Comparison of ENCODE assay signal across 18 mouse cellular contexts in genomic region chr14:100366234-100366864, GRCm38 (mm10).
DNase-seq lines count a peak whose midpoint lies in the region; ATAC-seq and TF ChIP-seq lines count a peak whose summit lies in the region.
"Had no signal": no experiment of that assay in that cellular context is flagged by ENCODE, and none has a peak within 500 bp of the region (broad histone marks: within the 10 kb centered on the region; RNA-seq: fewer than 3 reads in every experiment).

No protein-coding gene starts in this region.

- no peaks in the 10 kb centered on the region for H3K27me3 ChIP-seq in midbrain, embryonic 11.5 days (ENCODE audit: control insufficient read depth, insufficient read depth, low read length)
- H3K27me3 ChIP-seq in midbrain, embryonic 16.5 days (ENCODE audit: control insufficient read depth, insufficient read depth, low read depth, low read length): no peaks in the 10 kb centered on the region
- no peaks in the 10 kb centered on the region for H3K27me3 ChIP-seq in embryonic facial prominence, embryonic 15.5 days
- no peaks in the 10 kb centered on the region for H3K27me3 ChIP-seq in stomach, postnatal 0 days (ENCODE audit: control insufficient read depth, insufficient read depth, low read length)
- H3K27me3 ChIP-seq: heart, embryonic 13.5 days; limb, embryonic 12.5 days; liver, embryonic 15.5 days; neural tube, embryonic 15.5 days had no signal

- no peak overlapping the region for H3K4me3 ChIP-seq in midbrain, embryonic 11.5 days (ENCODE audit: low read depth, low read length)
- no peak overlapping the region for H3K4me3 ChIP-seq in midbrain, embryonic 16.5 days (ENCODE audit: low read depth, low read length)
- H3K4me3 ChIP-seq in embryonic facial prominence, embryonic 15.5 days (replicated peaks): no peak overlapping the region
- no peak overlapping the region for H3K4me3 ChIP-seq in stomach, postnatal 0 days (ENCODE audit: low read depth, low read length)
- H3K4me3 ChIP-seq: heart, embryonic 13.5 days; limb, embryonic 12.5 days; liver, embryonic 15.5 days; neural tube, embryonic 15.5 days had no signal

- H3K4me1 ChIP-seq in midbrain, embryonic 11.5 days (ENCODE audit: control insufficient read depth, insufficient read depth, low read length): no peaks in the 10 kb centered on the region
- no peaks in the 10 kb centered on the region for H3K4me1 ChIP-seq in midbrain, embryonic 16.5 days (ENCODE audit: control insufficient read depth, insufficient read depth, low read length)
- no peaks in the 10 kb centered on the region for H3K4me1 ChIP-seq in embryonic facial prominence, embryonic 15.5 days
- no peaks in the 10 kb centered on the region for H3K4me1 ChIP-seq in stomach, postnatal 0 days (replicated peaks; ENCODE audit: control insufficient read depth, insufficient read depth)
- H3K4me1 ChIP-seq: heart, embryonic 13.5 days; liver, embryonic 15.5 days; neural tube, embryonic 15.5 days had no signal

- no peaks in the 10 kb centered on the region for H3K36me3 ChIP-seq in midbrain, embryonic 11.5 days (ENCODE audit: control insufficient read depth, insufficient read depth, low read length)
- no peaks in the 10 kb centered on the region for H3K36me3 ChIP-seq in midbrain, embryonic 16.5 days (ENCODE audit: control insufficient read depth, insufficient read depth, low read length)
- H3K36me3 ChIP-seq in embryonic facial prominence, embryonic 15.5 days: no peaks in the 10 kb centered on the region
- H3K36me3 ChIP-seq in stomach, postnatal 0 days (ENCODE audit: control insufficient read depth, insufficient read depth, low read length): no peaks in the 10 kb centered on the region
- H3K36me3 ChIP-seq: heart, embryonic 13.5 days; limb, embryonic 12.5 days; liver, embryonic 15.5 days; neural tube, embryonic 15.5 days had no signal

- TF ChIP-seq CTCF in stomach, postnatal 0 days (IDR thresholded peaks at IDR 0.05; ENCODE audit: low read depth): no peak

- H3K4me2 ChIP-seq in midbrain, embryonic 11.5 days: no peak overlapping the region
- H3K4me2 ChIP-seq in midbrain, embryonic 16.5 days (ENCODE audit: low read length): no peak overlapping the region
- 0 out of 2 replicates have a peak overlapping the region, but pooled peaks have one; percentile 11 for H3K4me2 ChIP-seq in embryonic facial prominence, embryonic 15.5 days (replicated peaks)
- no peak overlapping the region for H3K4me2 ChIP-seq in stomach, postnatal 0 days (replicated peaks; ENCODE audit: low read depth)
- H3K4me2 ChIP-seq: heart, embryonic 13.5 days; limb, embryonic 12.5 days; liver, embryonic 15.5 days; neural tube, embryonic 15.5 days had no signal

- ATAC-seq in frontal cortex, adult (ENCODE audit: low TSS enrichment): peak; percentile 44; the same call in 1 of the 2 replicates
- ATAC-seq in midbrain, embryonic 11.5 days (ENCODE audit: low FRiP score): no peak
- ATAC-seq in midbrain, embryonic 16.5 days: no peak
- peak; percentile 69; the same call in 1 of the 2 replicates for ATAC-seq in embryonic facial prominence, embryonic 15.5 days (ENCODE audit: insufficient number of reproducible peaks, low FRiP score, low TSS enrichment, low read depth)
- peak; percentile 73 for ATAC-seq in megakaryocyte-erythroid progenitor cell, adult 5-6 weeks (replicated peaks; ENCODE audit: low FRiP score, low TSS enrichment, poor library complexity, severe bottlenecking)
- no peak for ATAC-seq in stomach, postnatal 0 days (ENCODE audit: low FRiP score, low TSS enrichment)
- ATAC-seq: intestine, postnatal 0 days; lung, postnatal 0 days had no signal

- DNase-seq in frontal cortex, postnatal 25 days (ENCODE audit: low spot score in 2 of 2): no peak
- DNase-seq in midbrain, embryonic 11.5 days (ENCODE audit: low spot score, missing footprints): peak; percentile 12
- no peak for DNase-seq in stomach, postnatal 0 days (ENCODE audit: low spot score)
- DNase-seq: adrenal gland, adult 2 months; cerebellum, adult 11 months; heart, postnatal 4 days; right cerebral cortex, postnatal 25 days; thymus, postnatal 25 days had no signal

- H3K27ac ChIP-seq in midbrain, embryonic 11.5 days (ENCODE audit: low read depth, low read length): no peak overlapping the region
- no peak overlapping the region for H3K27ac ChIP-seq in midbrain, embryonic 16.5 days (ENCODE audit: low read length)
- peak overlapping the region; percentile 31; the same call in 1 of the 2 replicates for H3K27ac ChIP-seq in embryonic facial prominence, embryonic 15.5 days (replicated peaks)
- H3K27ac ChIP-seq in stomach, postnatal 0 days (replicated peaks): no peak overlapping the region
- H3K27ac ChIP-seq: heart, embryonic 13.5 days; limb, embryonic 12.5 days; liver, embryonic 15.5 days; neural tube, embryonic 15.5 days had no signal

- no peak for TF ChIP-seq EP300 in stomach, postnatal 0 days (optimal IDR thresholded peaks at IDR 0.05)

- 86% methylated on average over 5 of the region's 5 CpGs for WGBS in midbrain, embryonic 11.5 days
- WGBS in midbrain, embryonic 16.5 days: 75% methylated on average over 5 of the region's 5 CpGs
- 31% methylated on average over 5 of the region's 5 CpGs for WGBS in embryonic facial prominence, embryonic 15.5 days
- 50% methylated on average over 5 of the region's 5 CpGs for WGBS in stomach, postnatal 0 days

- H3K9me3 ChIP-seq in midbrain, embryonic 11.5 days (ENCODE audit: control insufficient read depth, low read length): no peaks in the 10 kb centered on the region
- H3K9me3 ChIP-seq in midbrain, embryonic 16.5 days (replicated peaks; ENCODE audit: control insufficient read depth, low read length, poor library complexity, severe bottlenecking): no peaks in the 10 kb centered on the region
- H3K9me3 ChIP-seq in embryonic facial prominence, embryonic 15.5 days (replicated peaks): no peaks in the 10 kb centered on the region
- no peaks in the 10 kb centered on the region for H3K9me3 ChIP-seq in stomach, postnatal 0 days (ENCODE audit: control insufficient read depth, low read length)
- H3K9me3 ChIP-seq: heart, embryonic 13.5 days; limb, embryonic 12.5 days; liver, embryonic 15.5 days; neural tube, embryonic 15.5 days had no signal

- no peak overlapping the region for H3K9ac ChIP-seq in midbrain, embryonic 11.5 days (ENCODE audit: low read length)
- no peak overlapping the region for H3K9ac ChIP-seq in midbrain, embryonic 16.5 days (ENCODE audit: low read depth, low read length)
- H3K9ac ChIP-seq in embryonic facial prominence, embryonic 15.5 days: no peak overlapping the region
- H3K9ac ChIP-seq in stomach, postnatal 0 days (ENCODE audit: low read length): no peak overlapping the region
- H3K9ac ChIP-seq: heart, embryonic 13.5 days; limb, embryonic 12.5 days; liver, embryonic 15.5 days; neural tube, embryonic 15.5 days had no signal

Comparison
In these comparisons a context has a peak if more than half of its experiments do, and no peak if none do; other contexts are left out.
1. ATAC-seq: peak in frontal cortex, adult (single experiment), embryonic facial prominence, embryonic 15.5 days (single experiment) and megakaryocyte-erythroid progenitor cell, adult 5-6 weeks (single experiment); none in midbrain, embryonic 11.5 days (single experiment), midbrain, embryonic 16.5 days (single experiment) and stomach, postnatal 0 days (single experiment).